Mouse (Mus musculus) testis, adult 2 months (tissue): Measurements from ENCODE around the gene Asb16.

Experiments
- CTCF ChIP-seq: fragments of 200-500 bp; IDR thresholded peaks from 2 replicates; pipeline ENCODE4 v1.5.1; 2012; ENCODE audit warnings: low read depth, mild to moderate bottlenecking, inconsistent platforms, low read length, moderate library complexity; ENCODE audit not compliant: control insufficient read depth, insufficient read depth, insufficient replicate concordance
- POLR2A ChIP-seq: fragments of 200-500 bp; IDR thresholded peaks from 2 replicates; pipeline ENCODE4 v1.6.1; 2012; ENCODE audit warnings: low read depth, mild to moderate bottlenecking, inconsistent platforms, low read length, moderate library complexity; ENCODE audit not compliant: control insufficient read depth

DNA sequence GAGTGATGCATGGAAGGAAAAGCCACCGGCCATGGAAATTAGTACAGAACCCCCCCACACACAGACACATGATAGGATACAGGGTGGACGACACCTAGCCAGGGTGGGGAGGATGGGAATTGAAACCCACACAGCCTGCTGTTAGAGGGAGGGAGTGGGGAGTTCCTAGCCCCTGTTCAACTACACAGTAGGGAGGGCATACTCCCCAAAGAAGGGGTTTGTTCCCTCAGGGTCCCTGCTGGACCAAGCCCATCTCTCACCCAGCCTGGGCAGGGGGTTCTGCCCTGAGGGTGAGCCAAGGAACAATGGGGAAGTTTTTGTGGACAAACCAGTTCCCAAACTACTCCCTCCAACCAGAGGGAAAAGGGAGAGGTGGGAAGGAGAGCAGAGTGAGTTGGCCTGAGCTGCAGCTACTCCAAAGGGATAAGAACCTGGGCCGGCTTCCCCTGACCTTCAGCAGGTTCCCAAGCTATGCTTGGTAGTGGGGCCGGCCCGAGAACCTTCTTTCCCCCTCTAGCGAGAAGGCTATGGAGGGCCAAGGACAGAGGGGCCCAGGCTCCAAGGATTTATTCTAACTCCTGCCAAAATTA lies 21.1 kb downstream of the Asb16 start:
- no peak for TF ChIP-seq CTCF
- TF ChIP-seq POLR2A = no peak
